Mouse (Mus musculus) spleen, adult 2 months (tissue): ENCODE results near the gene Adamtsl3. TPM values are rescaled to one million over a fixed set of nuclear protein-coding genes. Genes with fewer than 3 reads are reported as not detected.

ENCODE experiments used
- DNase-seq, 2 experiments: peaks; one replicate each; pipeline versions ENCODE4 v3.0.0 to v3.0.0-alpha.2; 2012 to 2021; ENCODE audit warnings: low spot score in 2 of 2, low read depth in 1 of 2
- H3K27ac ChIP-seq: fragments of 200-500 bp; 2 replicates; pipeline ENCODE4 v1.5.1; 2012; ENCODE audit warnings: low read length, inconsistent platforms; ENCODE audit not compliant: insufficient read depth
- H3K27me3 ChIP-seq: fragments of 200-500 bp; 2 replicates; pipeline ENCODE4 v1.6.1; 2012; ENCODE audit warnings: mild to moderate bottlenecking, moderate library complexity, low read length, inconsistent platforms; ENCODE audit not compliant: control insufficient read depth, insufficient read depth
- H3K36me3 ChIP-seq: fragments of 200-500 bp; 2 replicates; pipeline ENCODE4 v1.6.1; 2012; ENCODE audit warnings: mild to moderate bottlenecking, low read length, inconsistent platforms; ENCODE audit not compliant: control insufficient read depth, insufficient read depth
- H3K4me1 ChIP-seq: fragments of 200-500 bp; 2 replicates; pipeline ENCODE4 v1.6.1; 2011; ENCODE audit warnings: inconsistent platforms; ENCODE audit not compliant: control insufficient read depth, insufficient read depth, insufficient read length
- H3K4me3 ChIP-seq: fragments of 200-500 bp; 2 replicates; pipeline ENCODE4 v1.5.1; 2011; ENCODE audit warnings: mild to moderate bottlenecking, inconsistent platforms; ENCODE audit not compliant: insufficient read depth, insufficient read length; ENCODE audit errors: extremely low read depth
- CTCF ChIP-seq: fragments of 200-500 bp; IDR thresholded peaks from 2 replicates; pipeline ENCODE4 v1.5.1; 2011; ENCODE audit warnings: mild to moderate bottlenecking, inconsistent platforms; ENCODE audit not compliant: insufficient read depth, insufficient read length, insufficient replicate concordance; ENCODE audit errors: extremely low read depth
- POLR2A ChIP-seq: fragments of 200-500 bp; IDR thresholded peaks from 2 replicates; pipeline ENCODE4 v1.6.1; 2011; ENCODE audit warnings: low read depth, low read length, inconsistent platforms
- WGBS: fragments of 180-500 bp; shearing (Covaris S2); methylation state at CpG from one replicate; pipeline ENCODE4 v1.1.7; 2018; 5-methylcytosine and 5-hydroxymethylcytosine counted together
- polyA plus RNA-seq: library from polyadenylated mRNA; depleted of rRNA; stranded (reverse); fragments of >200 nt; gene quantifications from 2 replicates; pipeline ENCODE4 v1.2.3, GENCODE M21; 2012

The Adamtsl3 gene
- polyA plus RNA-seq, 1 experiment, result 0.28 TPM

DNA sequence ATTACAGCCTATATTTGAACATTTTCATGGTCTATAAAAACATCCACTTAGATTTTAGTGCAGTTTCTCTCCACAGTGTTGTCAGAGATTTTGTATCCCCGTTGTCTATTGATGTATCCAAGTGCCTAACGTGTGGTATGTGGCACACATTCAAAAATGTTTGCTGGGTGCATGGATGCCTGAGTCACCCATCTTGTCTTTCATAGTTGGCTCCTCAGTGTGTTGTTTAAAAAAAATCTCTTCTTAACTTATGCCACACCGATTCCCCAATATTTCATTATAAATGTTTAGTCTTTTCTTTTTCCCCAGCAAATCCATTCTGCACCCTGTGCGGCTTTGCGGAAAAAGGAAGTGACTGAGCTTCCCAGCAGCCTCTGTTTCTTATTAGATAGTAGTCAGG is 23.7 kb downstream of the Adamtsl3 start:
- TF ChIP-seq POLR2A (no peak), CTCF (no peak)
- no peaks in the 10 kb centered on the region for H3K4me1 ChIP-seq
- no peak overlapping the region for H3K27ac ChIP-seq
- no peaks in the 10 kb centered on the region for H3K36me3 ChIP-seq
- no peak overlapping the region for H3K4me3 ChIP-seq
- no peak for DNase-seq
- 89% methylated on average over 5 of the region's 5 CpGs for WGBS
- H3K27me3 ChIP-seq, result no peaks in the 10 kb centered on the region

DNA sequence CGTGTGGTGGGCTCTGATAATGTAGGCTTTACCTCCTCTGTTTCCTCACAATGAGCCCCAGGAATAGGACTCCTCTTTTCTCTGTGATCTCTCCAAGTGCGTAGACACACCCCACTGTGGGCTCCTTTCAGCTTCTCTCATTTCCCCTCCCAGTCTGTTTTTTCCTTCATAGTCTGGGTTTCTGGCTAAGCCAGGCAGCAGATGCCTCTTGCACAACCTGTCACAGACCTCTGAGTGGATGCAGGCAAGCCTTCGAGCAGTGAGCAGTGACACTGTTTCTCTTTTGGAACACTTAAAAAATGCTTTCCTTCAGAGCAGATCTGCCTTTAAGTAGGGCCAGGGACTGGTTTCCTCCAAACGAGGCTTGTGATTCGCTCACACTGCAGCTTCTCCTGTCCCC is 24.2 kb downstream of the Adamtsl3 start:
- WGBS, result 65% methylated on average over 5 of the region's 5 CpGs
- Histone ChIP-seq H3K27me3 (no peaks in the 10 kb centered on the region), H3K36me3 (no peaks in the 10 kb centered on the region), H3K27ac (no peak overlapping the region), H3K4me1 (no peaks in the 10 kb centered on the region), H3K4me3 (no peak overlapping the region)
- no peak for DNase-seq
- no peak for TF ChIP-seq CTCF

DNA sequence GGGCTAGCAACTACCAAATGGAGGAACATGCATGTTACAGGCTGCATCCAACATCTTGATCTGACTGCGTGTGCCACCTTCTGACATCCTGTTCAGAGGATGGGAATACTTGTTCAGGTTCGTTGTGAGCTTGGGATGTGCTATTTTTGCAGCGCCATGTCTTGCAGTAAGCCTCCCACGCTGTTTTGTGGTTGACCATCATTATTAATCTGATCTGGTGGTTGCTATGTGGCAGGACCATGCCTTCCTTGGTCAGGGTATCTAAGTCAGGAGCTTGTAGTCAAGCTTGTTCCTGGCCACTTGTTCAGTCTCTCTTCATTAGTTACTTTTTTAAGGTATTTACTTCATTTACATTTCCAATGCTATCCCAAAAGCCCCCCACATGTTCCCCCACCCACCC is 24.7 kb downstream of the Adamtsl3 start:
- WGBS, result 47% methylated on average over 4 of the region's 4 CpGs
- no peak for TF ChIP-seq POLR2A
- no peak for TF ChIP-seq CTCF
- Histone ChIP-seq H3K36me3 (no peaks in the 10 kb centered on the region), H3K4me1 (no peaks in the 10 kb centered on the region), H3K27me3 (no peaks in the 10 kb centered on the region), H3K4me3 (no peak overlapping the region), H3K27ac (no peak overlapping the region)
- DNase-seq, result no peak

DNA sequence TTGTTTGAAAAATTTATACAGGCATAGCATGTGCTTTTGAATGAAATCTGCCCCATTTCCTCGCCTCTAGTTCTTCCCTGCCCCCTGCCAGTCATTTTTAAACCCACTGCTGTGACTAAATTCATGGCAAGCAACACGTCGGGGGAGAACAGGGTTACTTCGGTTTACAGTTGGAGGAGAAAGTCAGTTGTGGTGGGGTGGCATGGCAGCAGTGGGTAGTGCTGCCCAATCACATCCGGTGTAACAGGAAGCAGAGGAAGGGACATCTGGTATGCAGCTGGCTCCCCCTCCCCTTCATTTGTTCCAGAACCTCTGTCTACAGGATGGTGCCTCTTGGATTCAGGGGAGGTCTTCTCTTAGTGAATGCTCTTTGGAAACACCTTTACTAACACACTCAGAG is 25.6 kb downstream of the Adamtsl3 start:
- no peaks in the 10 kb centered on the region for H3K27me3 ChIP-seq
- H3K27ac ChIP-seq, result no peak overlapping the region
- DNase-seq, result no peak
- H3K4me3 ChIP-seq, result no peak overlapping the region
- no peak for TF ChIP-seq POLR2A
- no peak for TF ChIP-seq CTCF
- WGBS, result 12% methylated on average over 5 of the region's 5 CpGs
- H3K4me1 ChIP-seq, result no peaks in the 10 kb centered on the region
- H3K36me3 ChIP-seq, result no peaks in the 10 kb centered on the region

DNA sequence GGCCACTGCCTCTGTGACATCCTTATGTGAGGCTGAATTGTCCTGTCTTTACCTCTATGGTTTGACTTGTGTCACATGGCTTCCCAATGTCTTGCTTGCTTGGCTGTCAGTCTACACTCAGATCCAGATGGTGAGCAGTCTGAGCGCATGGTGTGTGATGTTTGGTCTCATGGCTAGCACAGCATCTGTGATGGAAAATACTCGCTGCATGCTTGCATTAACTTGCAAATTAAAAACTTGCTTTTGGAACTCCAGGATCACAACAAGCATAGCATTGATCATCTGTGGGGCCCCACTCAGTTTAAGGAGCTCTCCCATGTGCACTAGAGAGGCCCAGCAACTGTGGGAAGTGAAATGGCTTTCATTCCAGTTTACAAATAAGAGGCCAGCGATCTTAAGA is 29.1 kb downstream of the Adamtsl3 start:
- WGBS, result 88% methylated on average over 3 of the region's 3 CpGs
- no peak overlapping the region for H3K4me3 ChIP-seq
- no peaks in the 10 kb centered on the region for H3K36me3 ChIP-seq
- H3K27me3 ChIP-seq, result no peaks in the 10 kb centered on the region
- H3K4me1 ChIP-seq, result no peaks in the 10 kb centered on the region; the same call in 1 of the 2 replicates
- DNase-seq, result no peak
- no peak for TF ChIP-seq CTCF
- TF ChIP-seq POLR2A, result no peak
- no peak overlapping the region for H3K27ac ChIP-seq

DNA sequence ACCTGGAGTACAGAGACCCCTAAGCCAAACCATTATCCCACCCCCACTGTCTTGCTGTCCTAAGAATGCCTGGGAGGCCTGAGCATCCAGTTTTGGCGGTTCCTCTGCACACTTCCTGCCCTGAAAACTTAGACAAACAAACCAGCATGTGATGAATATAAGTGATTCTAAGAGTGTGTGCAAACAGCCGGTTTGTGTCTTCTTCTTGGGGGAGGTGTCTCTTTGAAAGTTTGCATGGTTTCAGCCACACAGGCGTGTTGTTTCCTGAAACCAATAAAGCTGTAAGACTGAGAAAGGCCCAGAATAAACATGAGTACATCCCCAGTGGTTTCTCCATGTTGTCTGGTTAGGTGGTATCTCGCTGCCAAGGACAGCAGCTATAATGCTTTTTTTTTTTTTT is 30.6 kb downstream of the Adamtsl3 start:
- 48% methylated on average over 4 of the region's 4 CpGs for WGBS
- no peaks in the 10 kb centered on the region for H3K36me3 ChIP-seq
- H3K27ac ChIP-seq, result no peak overlapping the region
- no peak overlapping the region for H3K4me3 ChIP-seq
- H3K4me1 ChIP-seq, result no peaks in the 10 kb centered on the region; the same call in 1 of the 2 replicates
- DNase-seq, result no peak
- TF ChIP-seq CTCF (no peak), POLR2A (no peak)
- H3K27me3 ChIP-seq, result no peaks in the 10 kb centered on the region

DNA sequence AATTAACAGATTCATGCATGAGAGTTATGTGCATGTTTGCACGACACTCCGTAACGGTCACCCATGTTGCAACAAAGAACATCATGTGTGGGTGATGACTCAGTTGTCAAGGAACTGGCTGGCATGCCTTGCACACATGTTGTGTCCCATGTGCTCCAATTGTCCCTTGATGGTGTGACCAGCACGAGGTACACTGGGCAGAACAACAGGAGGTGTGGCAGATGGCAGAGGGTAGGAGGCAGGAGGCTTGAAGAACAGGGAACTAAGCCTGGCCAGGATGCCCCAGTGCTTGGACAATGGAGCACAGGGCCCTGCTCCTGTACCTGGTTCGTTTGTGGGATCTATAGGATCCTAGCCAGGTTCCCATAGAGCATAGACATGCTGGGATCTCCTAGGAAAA is 31.0 kb downstream of the Adamtsl3 start:
- DNase-seq, result no peak
- no peak overlapping the region for H3K4me3 ChIP-seq
- 91% methylated on average over 5 of the region's 5 CpGs for WGBS
- H3K27ac ChIP-seq, result no peak overlapping the region
- no peaks in the 10 kb centered on the region; the same call in 1 of the 2 replicates for H3K4me1 ChIP-seq
- no peak for TF ChIP-seq POLR2A
- H3K36me3 ChIP-seq, result no peaks in the 10 kb centered on the region
- H3K27me3 ChIP-seq, result no peaks in the 10 kb centered on the region

DNA sequence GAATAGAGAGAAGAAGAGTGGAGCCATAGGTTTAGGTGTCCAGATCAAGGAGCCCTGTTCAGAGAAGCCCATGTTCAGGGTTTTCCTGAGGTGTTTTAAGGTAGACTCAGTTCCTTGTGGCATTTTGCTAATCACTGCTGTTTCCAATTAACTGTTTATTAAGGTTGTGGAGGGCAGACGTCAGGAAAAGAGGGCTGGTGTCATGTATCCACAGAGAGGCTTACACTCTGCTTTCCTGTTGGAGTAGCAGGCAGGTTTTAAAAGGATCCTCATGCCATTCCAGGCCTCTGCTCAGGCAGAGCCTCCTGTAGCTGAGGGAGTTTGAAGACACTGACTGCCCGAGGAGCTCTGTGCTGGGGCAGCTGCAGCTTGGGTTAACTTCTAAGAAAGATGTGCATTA is 32.6 kb downstream of the Adamtsl3 start:
- Histone ChIP-seq H3K36me3 (no peaks in the 10 kb centered on the region), H3K27me3 (no peaks in the 10 kb centered on the region), H3K4me1 (no peaks in the 10 kb centered on the region; the same call in 1 of the 2 replicates), H3K27ac (no peak overlapping the region), H3K4me3 (no peak overlapping the region)
- 74% methylated on average over 2 of the region's 2 CpGs for WGBS
- DNase-seq, result no peak
- TF ChIP-seq POLR2A (no peak), CTCF (no peak)
